Mouse (Mus musculus) layer of hippocampus, postnatal 25 days (tissue): ENCODE results near the gene Spata5. TPM values are rescaled to one million over a fixed set of nuclear protein-coding genes. Genes with fewer than 3 reads are reported as not detected.
A peak's percentile ranks its signal among the peaks of the same experiment; 100 is the strongest.
"Not testable (repeated sequence)": the region's sequence is repeated elsewhere in the genome, so short reads cannot be mapped to it uniquely, and the experiment has no call there.

Source experiments
- DNase-seq, 2 experiments: peaks; one replicate each; pipeline ENCODE4 v3.0.0; 2022; ENCODE audit warnings: mixed read lengths in 2 of 2, low spot score in 1 of 2; ENCODE audit errors: extremely low spot score in 1 of 2
- total RNA-seq, 2 experiments: library from RNA; stranded (reverse); gene quantifications; 2 replicates each; pipeline ENCODE4 v1.2.3; 2021

Spata5 gene
- total RNA-seq, 2 experiments from 2014 or later: 17.9 to 26.7 TPM

DNA sequence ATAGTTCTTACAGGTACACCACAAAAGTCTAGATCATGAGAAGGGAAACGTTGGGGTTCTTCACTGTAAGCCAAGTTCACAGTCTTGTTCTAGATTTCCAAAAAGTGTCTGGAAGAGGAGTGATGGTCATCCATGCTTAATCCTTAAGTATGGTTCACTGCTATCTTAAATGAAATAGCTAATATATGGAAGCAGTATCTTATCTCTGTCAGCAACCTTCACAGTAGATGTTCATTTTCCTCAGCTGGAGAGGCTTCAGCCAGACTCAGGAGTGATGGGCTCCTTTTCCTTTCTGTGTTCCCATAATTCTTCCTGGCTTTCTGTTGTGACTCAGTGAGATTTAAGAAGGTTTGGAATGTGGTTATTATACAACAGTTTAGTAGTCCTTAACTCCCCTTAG is 147.8 kb downstream of the Spata5 start:
- DNase-seq: no peak

DNA sequence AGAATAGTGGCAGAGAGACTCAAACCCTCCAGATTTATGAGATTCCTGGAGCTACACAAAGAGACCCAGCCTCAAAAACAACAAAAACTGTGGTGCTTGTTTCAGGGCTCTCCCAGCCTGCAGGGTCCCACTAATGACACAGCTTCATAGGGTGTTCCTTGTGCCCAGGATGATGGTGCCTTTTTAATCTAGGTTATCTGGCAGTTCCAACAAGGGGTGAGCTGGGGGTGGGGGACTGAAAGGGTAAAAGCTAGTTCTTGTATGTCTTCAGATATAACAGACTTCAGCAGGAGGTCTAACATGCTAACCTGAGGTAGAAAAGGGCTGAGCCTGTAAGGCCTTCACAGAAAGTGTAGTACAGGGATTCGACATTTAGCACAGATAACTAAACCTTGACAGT is 149.1 kb downstream of the Spata5 start:
- no peak for DNase-seq

DNA sequence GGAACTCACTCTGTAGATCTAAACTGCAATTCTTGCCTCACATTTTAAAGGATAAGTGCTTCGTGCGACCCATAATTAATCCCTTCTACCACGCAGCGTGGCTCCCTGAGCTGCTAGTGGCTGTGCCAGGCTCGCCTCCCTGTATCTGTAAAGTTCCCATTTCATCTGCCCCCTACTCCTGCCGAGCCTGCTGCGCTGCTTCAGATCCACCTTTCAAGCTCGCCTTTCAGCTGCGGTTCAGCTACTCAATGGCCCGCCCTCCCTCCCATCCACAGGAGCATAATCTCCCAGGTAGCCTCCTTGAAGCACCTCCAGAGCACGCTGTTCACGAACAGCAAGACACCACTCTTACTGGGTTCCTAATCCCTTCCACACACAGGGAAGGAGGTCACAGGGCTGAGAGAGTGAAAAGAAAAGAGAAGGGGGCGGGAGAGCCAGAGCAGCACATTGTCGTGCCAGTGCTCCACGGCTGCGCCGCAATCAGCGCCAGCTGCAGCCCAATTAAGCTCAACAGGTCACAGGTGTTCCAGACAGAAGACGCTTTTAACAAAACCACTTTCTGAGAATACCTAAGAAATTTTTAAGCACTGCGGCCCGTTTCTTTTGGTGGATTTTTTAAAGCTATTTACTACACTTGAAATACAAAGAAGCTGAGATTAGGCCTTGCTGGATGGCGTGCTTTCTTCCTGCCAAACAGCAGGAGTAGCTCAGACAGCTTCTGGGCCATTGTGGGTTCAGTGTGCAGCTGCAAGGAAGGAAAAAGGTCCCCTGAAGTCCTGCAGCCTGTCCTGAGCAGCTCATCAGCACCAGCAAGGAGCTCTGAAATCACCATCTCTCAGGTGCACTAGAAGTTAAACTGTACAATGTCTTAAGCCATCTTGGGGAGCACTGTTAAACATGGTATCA is 150.2 kb downstream of the Spata5 start:
- DNase-seq: no peak

DNA sequence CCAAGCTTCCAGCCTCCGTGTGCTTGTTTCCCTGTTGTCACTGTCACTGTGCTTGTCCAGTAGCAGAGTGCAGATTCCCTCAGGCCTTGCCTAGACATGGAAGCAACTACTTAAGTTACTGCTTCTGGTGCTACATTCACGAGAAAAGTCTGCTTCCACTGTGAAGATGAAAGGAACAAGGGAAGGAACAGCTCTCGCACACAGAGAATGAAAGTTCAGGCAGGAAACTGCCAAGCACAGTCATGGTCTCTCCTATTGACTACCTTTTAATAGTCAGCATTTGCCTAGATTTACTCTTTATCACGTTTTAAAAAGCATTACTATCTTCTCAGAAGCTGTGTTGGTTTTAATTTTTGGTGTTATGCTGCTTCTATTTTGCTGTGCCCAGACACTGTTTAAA is 151.9 kb downstream of the Spata5 start:
- DNase-seq: no peak

DNA sequence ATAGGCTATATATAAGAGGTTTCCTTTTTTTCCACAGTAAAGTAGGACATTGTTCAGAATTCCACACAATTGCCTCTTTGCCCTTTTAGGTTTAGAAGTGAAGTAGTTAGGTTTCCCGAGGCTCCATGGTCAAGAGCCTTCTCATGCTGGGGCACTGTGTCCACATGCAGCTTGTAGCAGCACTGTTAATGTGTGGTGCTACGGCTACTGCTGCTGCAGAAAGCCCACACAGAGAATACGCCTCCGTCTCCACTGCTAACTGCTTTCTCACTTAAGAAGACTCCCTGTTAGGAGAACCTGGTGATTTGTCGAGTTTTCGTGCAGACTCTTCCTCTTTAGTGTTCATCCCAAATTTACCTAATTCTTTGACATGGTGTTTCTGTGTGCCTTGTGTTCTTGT is 152.4 kb downstream of the Spata5 start:
- DNase-seq: no peak

DNA sequence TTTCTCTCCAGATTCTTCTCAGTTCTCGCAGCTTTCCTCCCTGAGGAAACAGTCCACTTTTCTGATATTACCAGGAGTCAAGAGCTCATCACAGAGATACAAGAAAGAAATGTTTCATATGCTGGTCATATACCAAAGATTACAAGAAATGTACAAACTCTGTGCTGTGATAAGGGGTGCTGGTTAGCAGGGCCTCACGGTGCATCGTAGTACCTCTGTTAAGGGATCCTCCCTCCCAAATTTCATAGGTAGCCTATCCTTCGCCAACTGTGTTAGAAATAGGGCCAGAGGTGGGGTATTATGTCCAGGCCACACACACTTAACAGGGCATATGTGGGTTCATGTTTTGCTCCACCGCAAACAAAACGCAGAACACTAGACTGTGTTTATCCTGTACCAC is 157.1 kb downstream of the Spata5 start:
- no peak for DNase-seq

DNA sequence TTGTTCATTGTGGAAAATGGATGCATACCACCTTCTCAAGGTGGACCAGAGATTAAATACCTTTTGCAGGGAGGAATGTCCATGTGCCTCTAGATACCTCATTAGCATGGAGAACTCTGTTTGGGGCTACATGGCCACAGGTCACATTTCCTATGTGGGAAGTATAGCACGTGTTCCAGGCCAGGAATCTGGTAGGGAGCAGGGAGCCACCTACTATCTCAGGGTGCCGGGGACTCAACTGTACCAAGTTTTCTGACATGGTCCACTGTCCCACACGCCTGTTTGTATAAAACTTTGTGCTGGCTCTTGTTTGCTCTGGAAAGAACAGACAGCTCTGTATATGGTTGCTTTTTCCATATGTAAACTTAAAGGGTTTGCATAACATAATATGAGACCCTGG is 158.0 kb downstream of the Spata5 start:
- no peak for DNase-seq

DNA sequence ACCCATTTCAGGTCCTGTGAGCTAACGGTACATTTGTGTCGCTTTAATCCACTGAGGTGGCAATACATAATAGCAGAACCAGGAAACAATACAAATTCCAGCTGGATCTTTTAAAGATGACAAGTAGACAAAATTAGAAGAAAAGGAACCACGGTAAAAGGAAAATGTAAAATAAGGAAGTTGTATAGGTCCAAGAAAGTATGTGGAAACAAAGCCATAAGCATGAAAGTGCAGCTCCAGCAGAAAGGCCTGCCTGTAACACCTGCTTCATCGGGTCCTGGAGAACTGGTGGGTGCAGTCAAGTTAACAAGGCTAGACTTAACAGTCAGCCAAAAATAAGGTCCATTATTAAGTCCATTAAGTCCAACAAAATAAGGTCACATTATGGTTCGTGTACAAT is 164.9 kb downstream of the Spata5 start:
- DNase-seq: no peak

DNA sequence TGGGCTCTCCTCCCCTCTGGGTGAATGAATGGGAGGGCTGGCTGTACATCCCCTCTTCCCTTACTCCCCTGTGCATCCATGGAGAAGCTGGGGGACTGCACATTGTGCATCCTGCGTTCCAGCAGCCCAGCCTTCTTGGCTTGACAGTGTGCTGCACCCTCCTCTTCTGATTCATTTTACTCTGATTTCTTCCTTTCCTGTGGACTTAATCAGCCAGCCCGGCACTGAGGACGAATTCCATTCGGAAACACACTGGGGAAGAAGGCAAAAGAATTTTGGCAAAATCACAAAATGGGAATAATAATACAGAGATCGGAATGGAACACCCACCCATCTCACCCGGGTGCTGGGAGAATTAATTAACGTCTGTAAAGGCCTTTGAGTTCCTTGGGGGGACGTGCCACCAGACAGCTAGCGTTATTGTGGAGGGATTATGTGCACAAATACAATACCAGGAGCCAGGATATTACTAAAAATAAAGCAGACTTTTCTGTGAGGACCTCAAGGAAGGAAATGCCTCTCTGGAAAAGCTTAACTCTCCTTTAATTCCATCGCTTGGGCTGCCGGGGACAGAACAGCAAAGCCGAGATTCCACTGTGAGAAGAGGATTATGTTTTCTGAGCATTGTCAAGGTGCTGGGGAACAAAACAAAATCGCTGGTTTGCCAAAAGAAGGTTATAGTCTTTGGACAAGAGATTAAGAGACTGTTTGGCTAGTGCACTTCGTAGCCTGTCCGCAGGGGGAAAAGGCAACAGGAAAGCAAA is 166.5 kb downstream of the Spata5 start:
- no peak for DNase-seq

DNA sequence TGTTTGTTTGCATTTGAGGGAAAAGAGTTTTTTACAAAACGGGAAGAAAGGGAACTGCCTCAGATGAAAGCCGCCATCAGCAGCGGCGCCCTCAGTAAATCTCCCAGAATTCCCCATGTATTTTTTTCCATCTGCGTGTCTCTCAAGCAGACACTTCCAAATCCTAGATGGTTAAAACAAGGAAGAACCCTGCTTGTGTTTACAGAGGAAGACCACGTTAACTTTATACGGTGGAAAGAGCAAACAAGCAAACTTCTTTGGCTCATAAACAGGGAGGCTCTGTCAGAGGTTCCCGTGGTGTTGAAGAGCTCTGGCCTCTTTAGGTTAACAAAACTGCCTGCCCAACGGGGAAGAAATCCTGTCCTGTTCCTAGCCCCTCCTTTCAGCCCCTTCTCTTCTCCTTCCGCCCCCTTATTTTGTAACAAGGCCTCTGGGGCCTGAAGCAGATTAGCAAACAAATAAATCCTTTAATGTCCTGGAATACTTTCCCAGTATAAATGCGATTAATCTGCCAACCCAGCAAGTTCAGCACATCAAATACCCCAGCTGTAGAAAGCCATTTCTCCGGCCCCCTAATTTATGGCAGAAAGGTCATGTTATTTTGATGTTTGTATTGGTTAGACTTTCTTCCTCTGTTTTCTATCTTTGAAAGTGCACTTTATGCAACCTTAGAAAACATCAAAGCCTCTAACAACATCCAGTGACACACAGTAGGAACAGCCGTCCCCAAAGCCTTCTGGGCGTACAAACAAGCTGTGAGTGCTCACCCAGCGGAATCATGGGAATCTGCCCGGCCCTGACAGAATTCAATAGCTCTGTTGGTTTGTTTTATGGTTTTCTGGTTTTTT is 167.3 kb downstream of the Spata5 start:
- DNase-seq: no peak

DNA sequence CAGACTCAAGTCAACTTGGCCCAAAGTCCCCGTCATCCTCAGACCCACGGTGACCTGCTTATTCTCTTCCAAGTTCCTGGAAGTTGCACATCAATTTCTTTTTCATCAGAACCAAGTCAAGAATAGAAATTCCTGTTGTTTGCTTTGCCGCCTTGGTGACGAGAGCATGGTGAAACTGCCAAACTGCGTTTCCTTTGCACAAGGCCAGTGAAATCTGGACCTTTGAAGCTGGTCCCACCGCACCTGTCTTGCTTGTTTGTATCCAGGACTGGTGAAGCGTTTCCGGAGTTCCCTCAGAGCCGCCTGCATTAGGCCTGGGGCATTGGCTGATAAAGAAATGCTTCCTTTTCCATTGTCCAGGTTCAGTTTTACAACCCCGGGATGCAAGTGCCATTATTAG is 176.0 kb downstream of the Spata5 start:
- DNase-seq: no peak

DNA sequence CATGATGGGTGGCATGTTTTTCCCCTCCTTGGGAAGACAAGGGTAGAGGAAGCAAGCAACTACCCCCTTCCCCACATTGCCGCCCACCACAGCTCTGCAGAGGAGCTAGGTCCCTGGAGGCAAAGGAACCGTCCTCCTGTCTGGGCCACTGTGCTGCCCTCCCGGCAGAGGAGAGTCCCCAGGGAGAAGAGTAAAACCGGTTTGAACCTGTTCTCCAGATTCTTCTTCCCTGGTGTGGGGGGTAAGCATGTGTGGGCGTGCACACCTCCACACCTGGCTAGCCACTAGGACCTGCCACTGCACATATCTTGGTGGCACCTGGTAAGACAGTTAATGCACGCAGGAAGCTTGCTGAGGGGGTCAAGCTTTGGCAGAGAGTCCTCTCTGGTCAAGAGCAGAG is 176.8 kb downstream of the Spata5 start:
- DNase-seq: no peak

DNA sequence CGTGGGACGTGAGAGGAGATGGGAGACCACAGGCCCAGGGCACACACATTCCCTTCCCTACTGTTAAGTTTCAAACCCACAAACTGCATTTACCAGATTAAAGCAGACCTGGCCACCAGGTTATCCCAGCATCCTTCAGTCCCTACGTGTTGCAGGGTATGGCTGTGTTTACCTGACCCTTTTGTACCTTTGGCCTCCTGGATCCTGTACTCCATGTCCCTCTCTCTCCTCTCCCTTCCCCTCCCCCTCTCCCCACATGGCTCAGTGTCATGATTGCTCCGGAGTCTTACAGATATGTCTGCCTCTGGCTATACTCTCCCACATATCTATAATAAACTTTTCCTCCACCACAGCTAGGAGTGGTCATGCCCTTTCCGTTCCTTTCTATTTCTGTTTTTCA is 177.5 kb downstream of the Spata5 start:
- no peak for DNase-seq

DNA sequence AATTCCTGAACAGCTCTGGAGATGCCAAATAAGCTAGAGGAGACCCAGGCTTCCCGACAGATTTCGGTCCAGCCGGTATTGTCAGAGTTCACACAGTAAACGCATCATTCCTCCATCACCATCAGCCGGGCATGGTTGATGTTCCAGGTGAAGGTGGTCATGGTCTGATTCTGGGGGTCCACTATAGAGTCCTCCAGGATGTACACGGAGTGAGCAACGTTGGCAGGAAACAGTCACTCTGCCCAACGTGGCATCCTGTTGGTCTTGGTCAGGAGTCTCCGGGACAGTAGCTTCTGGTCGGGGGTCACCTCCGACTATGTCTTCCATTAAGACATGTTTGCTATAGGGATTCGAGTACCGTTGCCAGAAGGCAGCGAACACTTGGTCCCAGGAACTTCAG is 179.9 kb downstream of the Spata5 start:
- DNase-seq: not testable (repeated sequence)

DNA sequence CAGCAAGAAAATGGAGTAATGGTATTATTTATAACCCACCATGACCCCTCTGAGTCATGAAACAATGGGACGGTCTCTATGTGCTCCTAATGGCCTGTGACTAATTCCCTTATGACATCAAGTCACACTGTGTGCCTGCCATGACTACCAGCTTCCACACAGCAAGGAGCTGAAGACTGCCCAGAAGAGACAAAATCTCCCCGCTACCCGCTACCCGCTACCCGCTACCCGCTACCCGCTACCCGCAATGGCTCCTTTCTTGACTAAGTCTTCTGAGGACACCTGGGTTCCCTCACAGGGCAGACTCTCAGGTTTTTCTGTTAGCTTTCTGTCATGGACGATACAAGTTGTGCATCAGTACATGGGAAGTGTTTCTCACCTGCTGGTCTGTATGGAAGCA is 182.7 kb downstream of the Spata5 start:
- no peak for DNase-seq

DNA sequence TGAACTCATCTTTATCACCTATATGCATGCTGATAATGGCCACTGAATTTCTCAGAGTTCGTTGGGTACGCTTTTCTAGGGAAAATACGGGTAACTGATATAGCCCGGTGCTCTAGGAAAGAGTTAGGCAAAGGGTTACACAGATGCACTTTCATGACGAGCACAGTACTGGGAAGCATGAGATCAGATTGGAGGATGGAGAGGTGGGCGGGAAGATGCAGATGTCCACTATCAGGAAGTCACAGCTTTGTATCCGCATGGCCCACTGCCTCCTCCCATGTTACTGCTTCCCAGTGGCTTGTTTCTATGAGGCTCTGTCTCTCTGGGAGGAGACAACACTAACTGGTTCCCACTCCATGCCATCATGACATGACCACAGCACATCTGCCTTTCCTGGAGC is 183.2 kb downstream of the Spata5 start:
- no peak for DNase-seq

DNA sequence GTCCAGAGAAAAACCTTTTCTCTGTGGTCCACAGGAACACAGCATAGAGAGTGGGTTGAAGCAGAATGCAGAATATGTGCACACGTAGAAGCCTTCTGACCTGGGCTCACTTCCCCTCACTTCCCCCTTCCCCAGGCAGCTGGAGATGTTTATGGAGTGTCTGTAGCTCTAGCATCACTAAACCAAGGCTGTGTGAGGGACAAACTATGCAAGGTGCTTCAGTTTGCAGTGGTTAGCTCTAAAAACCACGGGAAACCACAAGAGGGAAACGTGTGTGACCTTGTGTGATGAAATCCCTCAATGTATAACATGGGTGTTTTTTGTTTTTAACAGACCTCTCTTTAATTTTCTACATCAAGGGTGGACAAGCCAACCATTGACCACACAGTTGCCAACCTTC is 183.8 kb downstream of the Spata5 start:
- DNase-seq: no peak

DNA sequence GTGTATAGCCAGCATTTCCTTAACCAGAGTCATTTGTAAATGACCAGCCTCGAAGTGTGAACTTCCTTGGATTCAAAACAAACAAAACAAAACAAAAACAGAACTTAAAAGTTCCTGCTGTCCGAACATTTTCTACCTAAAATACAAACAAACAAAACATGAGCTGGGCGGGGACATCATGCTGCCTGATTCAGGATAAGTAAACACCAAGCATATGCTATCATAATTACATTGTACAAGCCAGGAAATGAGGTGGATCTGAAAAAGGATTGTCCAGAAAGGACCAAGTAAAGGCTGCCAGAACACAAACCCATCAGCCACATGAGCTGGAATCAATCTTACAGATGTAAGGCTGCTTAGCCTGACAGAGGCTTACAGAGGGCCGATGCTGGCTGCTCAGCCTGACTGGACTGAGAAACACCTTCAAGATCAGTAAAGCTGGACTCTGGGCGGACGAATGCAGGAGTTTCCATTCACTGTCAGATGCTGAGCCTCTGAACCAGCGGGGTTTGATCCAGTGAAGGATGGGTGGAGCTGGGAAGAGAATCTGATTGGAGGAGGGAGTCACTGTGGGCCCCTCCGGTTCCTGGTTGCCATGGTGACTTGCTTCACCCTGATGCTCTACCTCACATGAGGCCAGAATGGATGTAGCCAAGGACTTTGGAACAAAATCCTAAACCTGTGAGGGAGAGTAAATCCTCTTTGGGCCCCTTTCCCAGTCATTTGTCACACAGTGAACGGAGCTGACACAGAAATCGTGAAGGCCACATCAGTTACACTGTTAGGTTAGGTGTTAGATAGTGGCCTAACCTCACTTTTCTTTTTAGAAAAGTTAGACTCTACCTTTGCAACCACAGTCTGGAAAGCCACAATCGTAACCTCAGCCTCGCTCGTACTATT is 185.5 kb downstream of the Spata5 start:
- no peak for DNase-seq

DNA sequence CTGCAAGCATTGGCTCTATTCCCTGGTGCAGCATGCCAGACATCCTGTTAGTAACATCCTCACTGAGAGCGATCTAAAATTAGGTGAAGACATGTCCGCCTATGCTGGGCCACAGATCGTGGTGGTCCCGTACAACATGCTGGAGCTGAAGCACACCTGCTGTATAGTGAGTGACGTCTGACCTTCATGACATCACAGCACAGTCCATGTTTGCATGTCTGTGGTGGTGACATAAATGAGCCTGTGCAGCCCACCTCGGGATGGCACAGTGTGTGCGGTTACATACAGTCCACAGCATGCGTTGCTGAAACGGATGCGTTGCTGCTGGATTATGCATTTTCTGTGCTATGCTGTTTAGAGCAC is 186.2 kb downstream of the Spata5 start:
- peak in 1 of 2 experiments; percentile 26 for DNase-seq

DNA sequence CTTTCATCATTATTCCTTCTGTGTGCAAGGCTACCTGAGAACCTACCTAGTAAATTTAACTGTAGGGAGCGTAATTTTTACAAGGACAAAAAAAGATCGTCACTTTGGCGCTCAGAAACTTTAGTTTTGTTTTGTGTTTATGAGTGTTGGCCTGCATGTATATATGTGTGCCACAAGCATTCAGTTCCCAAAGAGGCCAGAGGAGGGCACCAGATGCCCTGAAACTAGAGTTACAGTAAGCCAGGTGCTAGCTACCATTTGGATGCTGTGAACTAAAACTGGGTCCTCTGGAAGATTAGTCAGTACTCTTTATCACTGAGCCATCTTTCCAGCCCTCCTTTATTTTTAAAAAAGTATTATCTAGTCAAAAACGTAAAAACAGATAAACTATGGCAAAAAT is 189.2 kb downstream of the Spata5 start:
- no peak for DNase-seq
